Comparison of ENCODE assay signal across 28 mouse cellular contexts in the genomic region with DNA sequence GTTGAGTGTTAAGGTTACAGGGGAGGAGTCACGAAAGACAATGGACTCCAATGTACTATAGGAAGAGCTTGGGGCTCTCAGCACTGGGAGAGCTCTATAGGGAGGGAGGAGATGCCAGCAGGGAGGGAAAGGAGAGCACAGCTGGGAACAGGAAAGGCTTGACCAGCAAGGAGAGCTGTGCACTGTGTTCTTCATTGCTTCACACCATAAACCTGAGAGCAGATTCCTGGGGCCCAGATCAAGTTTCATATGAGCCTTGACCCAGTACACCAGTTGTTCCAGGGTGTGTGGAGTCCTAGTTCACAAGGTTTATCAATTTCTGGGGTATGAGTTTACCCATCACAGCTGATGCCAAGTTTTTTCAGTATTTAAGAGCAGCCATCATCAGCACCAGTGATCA.
DNase-seq lines count a peak whose midpoint lies in the region; ATAC-seq and TF ChIP-seq lines count a peak whose summit lies in the region.
"Had no signal": no experiment of that assay in that cellular context is flagged by ENCODE, and none has a peak within 500 bp of the region (broad histone marks: within the 10 kb centered on the region; RNA-seq: fewer than 3 reads in every experiment).

No protein-coding gene starts in this region.

- intact Hi-C loops in heart, adult 2 months (cut with DNase I), result no loop called here

- H3K4me2 ChIP-seq in heart, postnatal 0 days (ENCODE audit: low read depth, low read length), result no peak overlapping the region
- no peak overlapping the region for H3K4me2 ChIP-seq in kidney, embryonic 14.5 days (replicated peaks; ENCODE audit: low read depth, low read length)
- H3K4me2 ChIP-seq: heart, embryonic 15.5 days; limb, embryonic 12.5 days; liver, embryonic 15.5 days; lung, embryonic 14.5 days; midbrain, embryonic 15.5 days had no signal

- H3K9ac ChIP-seq in heart, postnatal 0 days (replicated peaks; ENCODE audit: low read depth, low read length), result no peak overlapping the region
- no peak overlapping the region for H3K9ac ChIP-seq in heart, adult 2 months (ENCODE audit: low read depth, low read length)
- no peak overlapping the region for H3K9ac ChIP-seq in kidney, embryonic 14.5 days (ENCODE audit: low read depth, low read length)
- H3K9ac ChIP-seq: heart, embryonic 15.5 days; limb, embryonic 12.5 days; liver, embryonic 15.5 days; lung, embryonic 14.5 days; midbrain, embryonic 15.5 days had no signal

- no peak for TF ChIP-seq POLR2A in heart, adult 2 months (IDR thresholded peaks at IDR 0.05; ENCODE audit: insufficient read depth, low read depth, low read length)

- ATAC-seq in heart, postnatal 0 days (ENCODE audit: insufficient read depth, low read depth), result no peak
- peak; percentile 16; the same call in 1 of the 2 replicates for ATAC-seq in kidney, embryonic 14.5 days (ENCODE audit: low FRiP score, low TSS enrichment)
- ATAC-seq: forebrain, embryonic 14.5 days; midbrain, embryonic 15.5 days had no signal

- TF ChIP-seq EP300 in heart, postnatal 0 days (IDR thresholded peaks at IDR 0.05; ENCODE audit: low read depth), result no peak
- TF ChIP-seq EP300 in heart, adult 2 months (IDR thresholded peaks at IDR 0.05; ENCODE audit: insufficient read depth, low read depth, low read length), result no peak

- peak overlapping the region; percentile 17; the same call in 1 of the 2 replicates for H3K27ac ChIP-seq in heart, postnatal 0 days (ENCODE audit: low read depth)
- H3K27ac ChIP-seq in heart, adult 2 months, result no peak overlapping the region
- no peak overlapping the region for H3K27ac ChIP-seq in kidney, embryonic 14.5 days (ENCODE audit: low read depth, low read length)
- H3K27ac ChIP-seq: heart, embryonic 15.5 days; layer of hippocampus, adult 2 months; left cerebral cortex, adult 2 months; limb, embryonic 12.5 days; liver, embryonic 15.5 days; midbrain, embryonic 10.5 days; midbrain, embryonic 15.5 days had no signal

- TF ChIP-seq CTCF in heart, postnatal 0 days (IDR thresholded peaks at IDR 0.05; ENCODE audit: low read depth), result no peak
- no peak for TF ChIP-seq CTCF in heart, adult 2 months (IDR thresholded peaks at IDR 0.05)

- DNase-seq in gastrocnemius, adult 18-20 months (ENCODE audit: low spot score), result peak; percentile 67
- DNase-seq in gastrocnemius, postnatal 10 days, result no peak
- DNase-seq in heart, postnatal 0 days (ENCODE audit: low spot score), result no peak
- DNase-seq in heart, adult 2 months, result no peak
- DNase-seq in kidney, adult 11 months, result no peak
- DNase-seq in gastrocnemius, postnatal 25 days, result peak; percentile 42
- no peak for DNase-seq in urinary bladder, postnatal 10 days (ENCODE audit: low spot score)
- DNase-seq: adrenal gland, adult 8-10 months; cerebellum, adult 8-10 months; cerebellum, postnatal 25 days; heart, postnatal 4 days; kidney, adult 8-10 months; kidney, postnatal 25 days; lung, embryonic 14.5 days; lung, postnatal 14 days; right cerebral cortex, postnatal 4 days; thymus, adult 2 months; thymus, postnatal 36 days had no signal

- no peak overlapping the region for H3K4me3 ChIP-seq in heart, postnatal 0 days (ENCODE audit: low read depth, low read length)
- H3K4me3 ChIP-seq in heart, adult 2 months, result no peak overlapping the region
- no peak overlapping the region for H3K4me3 ChIP-seq in kidney, embryonic 14.5 days (ENCODE audit: low read length)
- H3K4me3 ChIP-seq: heart, embryonic 15.5 days; layer of hippocampus, adult 2 months; left cerebral cortex, adult 2 months; limb, embryonic 12.5 days; liver, embryonic 15.5 days; midbrain, embryonic 10.5 days; midbrain, embryonic 15.5 days had no signal

- WGBS in heart, postnatal 0 days, result 58% methylated on average over 1 of the region's 1 CpGs
- WGBS in heart, adult 2 months, result 70% methylated on average over 1 of the region's 1 CpGs
- WGBS in kidney, embryonic 14.5 days, result 19% methylated on average over 1 of the region's 1 CpGs

- no peaks in the 10 kb centered on the region; the same call in 1 of the 2 replicates for H3K4me1 ChIP-seq in heart, postnatal 0 days (ENCODE audit: control insufficient read depth, insufficient read depth)
- H3K4me1 ChIP-seq in heart, adult 2 months (ENCODE audit: control insufficient read depth, insufficient read depth, low read length), result no peaks in the 10 kb centered on the region
- 0 out of 2 replicates have a peak, but pooled peaks cover 4% of the 10 kb centered on the region for H3K4me1 ChIP-seq in kidney, embryonic 14.5 days (ENCODE audit: control insufficient read depth, insufficient read depth, low read length)
- H3K4me1 ChIP-seq: heart, embryonic 15.5 days; liver, embryonic 15.5 days; midbrain, embryonic 10.5 days; midbrain, embryonic 15.5 days had no signal

- H3K9me3 ChIP-seq in heart, postnatal 0 days (replicated peaks; ENCODE audit: control insufficient read depth, low read length), result no peaks in the 10 kb centered on the region
- no peaks in the 10 kb centered on the region for H3K9me3 ChIP-seq in kidney, embryonic 14.5 days (ENCODE audit: control insufficient read depth, low read length)
- H3K9me3 ChIP-seq: heart, embryonic 15.5 days; limb, embryonic 12.5 days; liver, embryonic 15.5 days; midbrain, embryonic 10.5 days; midbrain, embryonic 15.5 days had no signal

- H3K27me3 ChIP-seq in heart, postnatal 0 days (ENCODE audit: control insufficient read depth, insufficient read depth, low read length), result no peaks in the 10 kb centered on the region
- H3K27me3 ChIP-seq in heart, adult 2 months (ENCODE audit: control insufficient read depth, insufficient read depth, low read length), result no peaks in the 10 kb centered on the region
- H3K27me3 ChIP-seq in kidney, embryonic 14.5 days (ENCODE audit: control insufficient read depth, insufficient read depth, low read length), result no peaks in the 10 kb centered on the region
- H3K27me3 ChIP-seq: CH12.LX; heart, embryonic 15.5 days; limb, embryonic 12.5 days; liver, embryonic 15.5 days; midbrain, embryonic 15.5 days had no signal

- no peaks in the 10 kb centered on the region for H3K36me3 ChIP-seq in heart, postnatal 0 days (replicated peaks; ENCODE audit: control insufficient read depth, insufficient read depth, low read length)
- H3K36me3 ChIP-seq in heart, adult 2 months (ENCODE audit: control insufficient read depth, insufficient read depth, low read length), result no peaks in the 10 kb centered on the region
- H3K36me3 ChIP-seq in kidney, embryonic 14.5 days (ENCODE audit: control insufficient read depth, insufficient read depth, low read length), result no peaks in the 10 kb centered on the region
- H3K36me3 ChIP-seq: heart, embryonic 15.5 days; limb, embryonic 12.5 days; liver, embryonic 15.5 days; midbrain, embryonic 10.5 days; midbrain, embryonic 15.5 days had no signal

- H3K79me2 ChIP-seq in heart, adult 2 months (replicated peaks; ENCODE audit: control insufficient read depth, insufficient read depth, low read length), result no peaks in the 10 kb centered on the region

Comparison
In these comparisons a context has a peak if more than half of its experiments do, and no peak if none do; other contexts are left out.
1. DNase-seq: peak in gastrocnemius, adult 18-20 months (single experiment) and gastrocnemius, postnatal 25 days (single experiment); none in gastrocnemius, postnatal 10 days (single experiment), heart, postnatal 0 days (single experiment), heart, adult 2 months (0 of 2), kidney, adult 11 months (single experiment) and urinary bladder, postnatal 10 days (single experiment).